Mouse (Mus musculus): ENCODE results near the gene Rfc5.

DNA sequence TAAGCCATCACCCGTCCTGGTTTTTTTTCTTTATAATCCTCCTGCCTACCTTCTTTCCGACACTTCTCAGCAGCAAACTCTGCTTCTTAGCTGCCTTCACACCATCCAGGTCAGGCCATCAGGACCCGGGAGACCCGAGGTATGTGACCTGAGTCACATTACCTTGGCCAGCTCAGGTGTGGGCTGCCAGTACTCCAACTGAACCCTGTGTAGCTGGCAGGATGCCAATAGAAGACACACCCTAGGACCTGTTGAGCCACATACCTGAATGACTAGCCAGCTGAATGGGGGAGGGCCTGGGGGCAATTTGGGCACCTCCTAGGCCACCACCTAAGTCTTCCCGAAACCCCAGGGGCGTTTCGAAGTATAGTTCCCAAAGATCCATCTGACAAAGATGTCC, 58.4 kb downstream of the Rfc5 start:
- TF ChIP-seq CTCF (IDR thresholded peaks at IDR 0.05; ENCODE audit: control insufficient read depth, insufficient read depth, low read length) (no peak), POLR2A (IDR thresholded peaks at IDR 0.05; ENCODE audit: borderline replicate concordance, control insufficient read depth, low read depth, low read length) (no peak)

All from bone marrow, adult 2 months (tissue).